Mouse (Mus musculus) heart, postnatal 0 days (tissue): ENCODE results near the gene Lpar2.

Experiments used
- CTCF ChIP-seq: IDR thresholded peaks from 2 replicates; pipeline ENCODE4 v1.5.1; 2016; ENCODE audit warnings: antibody characterized with exemption, control low read depth, low read depth
- EP300 ChIP-seq: IDR thresholded peaks from 2 replicates; pipeline ENCODE4 v1.6.1; 2016; ENCODE audit warnings: antibody characterized with exemption, low read depth

- TF ChIP-seq EP300 (no peak), CTCF (no peak)
Measured at GRCm38 (mm10) chr8:69805491-69805890, 16.7 kb upstream of the Lpar2 start.
